Mouse (Mus musculus) bone marrow macrophage, adult 2 months (primary cell): ENCODE results near the gene Aldoc.

ENCODE experiments used
- CTCF ChIP-seq: IDR thresholded peaks from 2 replicates; pipeline ENCODE4 v1.5.1; 2012; ENCODE audit warnings: low read depth, mild to moderate bottlenecking, low read length, moderate library complexity
- POLR2A ChIP-seq: IDR thresholded peaks from 2 replicates; pipeline ENCODE4 v1.6.1; 2012; ENCODE audit warnings: mild to moderate bottlenecking, low read depth, low read length, borderline replicate concordance

DNA sequence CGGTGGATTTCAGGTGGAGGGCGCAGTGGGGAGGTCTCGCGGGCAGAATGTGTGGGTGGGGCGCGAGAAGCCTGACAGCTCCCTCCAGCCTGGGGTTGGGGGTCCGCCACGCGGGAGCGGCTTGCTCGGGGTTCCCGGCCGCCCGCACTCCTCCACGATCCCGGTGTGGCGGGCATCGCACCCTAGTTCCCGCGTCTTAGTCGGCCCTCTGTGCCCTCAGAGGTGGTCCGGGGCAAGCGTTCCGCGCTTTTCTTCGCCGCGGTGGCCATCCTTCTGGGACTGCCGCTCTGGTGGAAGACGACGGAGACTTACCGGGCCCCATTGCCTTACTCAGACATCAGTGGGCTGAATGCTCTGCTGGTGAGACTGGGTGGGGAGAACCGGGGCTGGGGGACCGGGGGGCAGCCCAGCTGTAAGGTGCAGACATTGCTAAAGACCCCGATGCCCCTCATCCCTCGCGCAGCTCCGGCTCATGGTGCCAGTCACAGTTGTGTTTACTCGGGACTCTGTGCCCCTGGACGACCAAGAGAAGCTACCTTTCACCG, 5.8 kb downstream of the Aldoc start:
- TF ChIP-seq CTCF (no peak), POLR2A (no peak)
